Mouse (Mus musculus): ENCODE data around the gene Plekhh1.

Plekhh1 gene

GRCm38 (mm10) chr12:79028911-79029861 lies at the start of gene Plekhh1:
Plekhh1 (plus strand) TSS chr12:79029163.
- DNase-seq (ENCODE audit: low spot score in 2 of 2) = peak in 1 of 2 experiments; percentile 17

- DNase-seq (ENCODE audit: low spot score in 2 of 2) = no peak
Measured at GRCm38 (mm10) chr12:78980683-78981091, 48.3 kb upstream of the Plekhh1 start.

- DNase-seq (ENCODE audit: low spot score in 2 of 2) = no peak
Measured at GRCm38 (mm10) chr12:78981131-78981530, 47.8 kb upstream of the Plekhh1 start.

- DNase-seq (ENCODE audit: low spot score in 2 of 2) = no peak
Measured at GRCm38 (mm10) chr12:78981938-78982825, 46.8 kb upstream of the Plekhh1 start.

- DNase-seq (ENCODE audit: low spot score in 2 of 2) = no peak
Measured at GRCm38 (mm10) chr12:78983296-78984034, 45.5 kb upstream of the Plekhh1 start.

- DNase-seq (ENCODE audit: low spot score in 2 of 2) = no peak
Measured at GRCm38 (mm10) chr12:78984035-78984432, 44.9 kb upstream of the Plekhh1 start.

GRCm38 (mm10) chr12:78987581-78988081 lies 41.3 kb upstream of the Plekhh1 start:
- no peak for DNase-seq (ENCODE audit: low spot score in 2 of 2)

- no peak for DNase-seq (ENCODE audit: low spot score in 2 of 2)
Measured at GRCm38 (mm10) chr12:78996271-78996670, 32.7 kb upstream of the Plekhh1 start.

GRCm38 (mm10) chr12:78996711-78997110 lies 32.3 kb upstream of the Plekhh1 start:
- no peak for DNase-seq (ENCODE audit: low spot score in 2 of 2)

GRCm38 (mm10) chr12:79002406-79002805 lies 26.6 kb upstream of the Plekhh1 start:
- DNase-seq (ENCODE audit: low spot score in 2 of 2) = no peak

GRCm38 (mm10) chr12:79002978-79003377 lies 26.0 kb upstream of the Plekhh1 start:
- no peak for DNase-seq (ENCODE audit: low spot score in 2 of 2)

- no peak for DNase-seq (ENCODE audit: low spot score in 2 of 2)
Measured at GRCm38 (mm10) chr12:79005456-79005855, 23.5 kb upstream of the Plekhh1 start.

GRCm38 (mm10) chr12:79006076-79006475 lies 22.9 kb upstream of the Plekhh1 start:
- no peak for DNase-seq (ENCODE audit: low spot score in 2 of 2)

GRCm38 (mm10) chr12:79006478-79007125 lies 22.4 kb upstream of the Plekhh1 start:
- DNase-seq (ENCODE audit: low spot score in 2 of 2) = peak; percentile 39 to 52

GRCm38 (mm10) chr12:79007126-79007753 lies 21.7 kb upstream of the Plekhh1 start, which contains the start of gene Tmem229b:
Tmem229b (minus strand) TSS chr12:79007627.
- peak; percentile 43 to 69 for DNase-seq (ENCODE audit: low spot score in 2 of 2)

- no peak for DNase-seq (ENCODE audit: low spot score in 2 of 2)
Measured at GRCm38 (mm10) chr12:79010569-79010968, 18.4 kb upstream of the Plekhh1 start.

GRCm38 (mm10) chr12:79016109-79016508 lies 12.9 kb upstream of the Plekhh1 start:
- DNase-seq (ENCODE audit: low spot score in 2 of 2) = no peak

GRCm38 (mm10) chr12:79017994-79018399 lies 11.0 kb upstream of the Plekhh1 start:
- no peak for DNase-seq (ENCODE audit: low spot score in 2 of 2)

GRCm38 (mm10) chr12:79021902-79022301 lies 7.1 kb upstream of the Plekhh1 start:
- DNase-seq (ENCODE audit: low spot score in 2 of 2) = no peak

- DNase-seq (ENCODE audit: low spot score in 2 of 2) = peak; percentile 24 to 51
Measured at GRCm38 (mm10) chr12:79022882-79023281, 6.1 kb upstream of the Plekhh1 start.

Measured in frontal cortex, postnatal 14 days (tissue).